Mouse (Mus musculus) naive thymus-derived CD4-positive, alpha-beta T cell, adult 2 months (primary cell): Measurements from ENCODE around the gene Slc4a2.
A peak's percentile ranks its signal among the peaks of the same experiment; 100 is the strongest.

Experiments
- DNase-seq: peaks from one replicate; pipeline ENCODE4 v3.0.0-alpha.2; 2011; ENCODE audit warnings: low read depth

The Slc4a2 gene

DNA sequence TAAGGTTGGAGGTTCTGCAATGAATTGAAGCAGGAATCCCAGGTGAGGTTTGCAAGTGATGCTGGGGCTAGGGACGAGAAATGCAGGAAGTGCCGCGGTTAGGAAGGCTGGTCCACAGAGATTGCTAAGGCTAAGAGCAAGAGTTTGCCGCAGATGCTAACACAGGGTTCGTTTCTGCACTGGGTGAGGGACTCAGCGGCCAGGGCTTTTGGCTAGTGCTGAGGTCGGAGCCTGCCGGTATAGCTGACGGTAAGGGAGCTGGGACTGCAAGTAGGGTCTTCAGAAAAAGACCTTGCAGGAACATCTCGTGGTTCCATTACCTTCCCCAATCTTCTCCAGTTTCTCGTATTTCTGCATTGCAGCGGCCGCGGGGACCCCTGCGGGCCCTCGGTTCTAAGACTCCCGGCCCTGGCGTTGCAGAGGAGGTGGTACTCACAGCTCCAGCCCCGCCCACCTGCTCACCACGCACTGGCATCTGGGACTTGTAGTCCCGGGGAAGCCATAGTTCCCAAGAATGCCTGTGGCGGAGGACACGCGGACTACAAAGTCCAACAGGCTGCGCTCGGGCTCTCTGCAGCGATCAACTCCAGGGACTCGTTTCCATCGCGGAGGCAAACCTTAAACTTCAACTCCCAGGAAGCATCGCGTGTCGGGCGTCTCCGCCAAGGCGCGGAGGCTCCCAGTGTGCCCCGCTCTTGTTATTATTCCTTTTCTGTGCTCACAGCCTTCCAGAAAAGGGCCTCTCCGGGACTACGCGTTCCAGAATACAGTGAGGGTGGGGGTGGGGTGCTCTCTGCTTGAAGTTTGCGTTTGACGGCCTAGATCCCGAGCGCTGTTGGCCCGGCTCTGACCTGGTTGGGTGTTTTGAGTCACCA lies at the start of gene Slc4a2, which contains the start of gene Cdk5:
Gene Slc4a2, plus strand, starts transcription at position 709 of the 875 bp plus-strand sequence.
Gene Cdk5, minus strand, starts transcription at position 402 of the 875 bp plus-strand sequence.
- peak; percentile 98 for DNase-seq

DNA sequence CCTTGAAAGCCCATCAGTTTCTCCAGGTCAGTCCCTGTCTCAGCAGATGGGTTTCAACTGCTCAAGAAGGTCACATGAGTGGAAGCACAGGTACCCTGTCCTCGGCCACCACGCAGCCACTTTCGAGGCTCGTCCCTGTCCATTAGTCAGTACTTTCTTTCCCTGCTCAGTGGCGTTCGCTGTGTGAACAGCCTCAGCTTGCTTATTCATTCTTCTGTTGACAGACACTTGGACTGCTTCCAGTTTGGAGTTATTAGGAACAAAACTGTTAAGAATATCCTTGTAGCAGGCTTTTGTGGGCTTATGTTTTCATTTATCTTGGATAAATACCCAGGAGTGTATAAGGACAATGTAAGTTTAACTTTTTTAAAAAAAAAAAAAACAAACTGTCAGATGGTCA lies 49.4 kb upstream of the Slc4a2 start:
- DNase-seq = no peak

DNA sequence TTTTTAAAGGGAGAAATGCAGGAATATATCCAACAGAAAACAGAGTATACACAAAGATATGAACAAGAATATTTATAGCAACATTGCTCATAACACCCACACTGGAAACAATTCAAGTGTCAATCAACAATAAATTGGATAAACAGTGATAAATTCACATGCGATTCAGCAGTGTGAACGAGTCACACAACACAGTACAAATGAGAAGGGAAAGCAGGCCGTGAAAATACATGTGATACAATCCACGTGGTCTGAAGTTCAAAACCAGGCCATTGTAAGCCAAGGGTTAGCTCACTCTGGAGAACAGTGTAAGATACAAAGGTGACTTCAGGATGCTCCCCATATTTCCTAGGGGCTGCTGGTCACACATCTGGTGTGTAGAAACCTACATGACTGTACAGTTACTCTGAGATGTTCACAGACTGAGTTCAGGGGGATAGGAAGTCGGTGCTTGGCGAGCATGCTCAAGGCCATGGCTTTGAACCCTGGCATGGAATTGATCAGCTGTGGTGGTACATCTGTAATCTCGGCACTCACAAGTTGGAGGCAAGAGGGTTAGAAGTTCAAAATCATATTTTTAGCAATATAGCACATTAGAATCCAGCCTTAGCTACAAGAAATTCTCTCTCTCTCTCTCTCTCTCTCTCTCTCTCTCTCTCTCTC lies 48.8 kb upstream of the Slc4a2 start:
- DNase-seq = no peak

DNA sequence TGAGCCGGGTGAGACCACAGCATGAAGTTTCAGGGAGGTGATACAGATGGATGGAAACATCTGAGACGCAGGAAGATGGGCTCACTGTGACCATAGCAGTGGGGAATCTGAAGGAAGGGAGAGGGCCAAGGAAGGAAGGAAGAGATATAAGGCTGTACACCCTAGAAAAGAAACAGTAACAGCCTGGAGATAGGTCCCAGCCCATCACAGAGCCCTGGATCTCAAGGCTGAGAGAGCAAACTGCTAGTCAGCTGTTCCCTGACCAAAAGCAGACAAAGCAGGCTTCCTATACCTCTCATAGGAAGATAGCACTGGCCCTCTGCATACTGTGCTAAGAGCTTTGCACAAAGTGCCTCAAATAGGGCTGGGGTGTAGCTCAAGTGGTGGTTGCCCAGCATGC lies 44.9 kb upstream of the Slc4a2 start:
- DNase-seq = no peak

DNA sequence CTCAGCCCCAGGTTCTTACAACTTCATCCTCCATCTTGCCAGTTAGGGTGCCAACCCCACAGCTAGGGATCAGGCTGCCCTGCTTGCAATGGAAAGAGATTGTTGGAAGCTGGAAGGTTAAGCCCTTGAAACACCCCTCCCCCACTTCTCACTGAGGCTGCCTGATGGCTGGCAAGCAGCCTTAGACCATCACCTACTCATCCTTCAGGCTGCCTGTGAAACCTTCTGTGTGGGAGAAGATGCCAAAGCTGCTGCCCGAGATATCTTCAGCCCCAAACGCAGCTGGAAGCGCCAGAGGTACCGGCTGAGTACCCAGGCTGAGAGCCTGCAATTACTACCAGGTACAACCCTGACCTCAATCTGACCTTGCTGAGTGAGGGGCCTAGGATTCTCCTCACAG lies 44.1 kb upstream of the Slc4a2 start:
- no peak for DNase-seq

DNA sequence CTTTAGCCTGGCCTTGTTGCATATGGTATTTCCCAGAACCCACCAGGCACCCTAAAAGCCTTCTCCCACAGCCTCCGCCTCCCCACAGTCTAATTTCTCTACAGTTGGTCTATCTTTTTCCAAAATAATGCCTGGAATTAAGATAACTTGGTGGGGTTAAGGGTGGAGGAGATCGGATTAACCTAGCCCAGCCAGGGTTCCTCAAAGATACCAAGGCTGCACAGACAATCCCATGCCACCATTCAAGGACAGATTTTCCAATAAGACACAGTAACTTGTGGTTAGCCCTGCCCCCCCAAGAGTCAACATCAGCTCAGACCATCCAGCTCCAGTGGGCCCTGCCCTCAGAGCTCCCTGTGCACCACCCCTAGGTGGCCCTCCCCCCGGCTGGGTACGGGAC lies 43.1 kb upstream of the Slc4a2 start:
- no peak for DNase-seq

DNA sequence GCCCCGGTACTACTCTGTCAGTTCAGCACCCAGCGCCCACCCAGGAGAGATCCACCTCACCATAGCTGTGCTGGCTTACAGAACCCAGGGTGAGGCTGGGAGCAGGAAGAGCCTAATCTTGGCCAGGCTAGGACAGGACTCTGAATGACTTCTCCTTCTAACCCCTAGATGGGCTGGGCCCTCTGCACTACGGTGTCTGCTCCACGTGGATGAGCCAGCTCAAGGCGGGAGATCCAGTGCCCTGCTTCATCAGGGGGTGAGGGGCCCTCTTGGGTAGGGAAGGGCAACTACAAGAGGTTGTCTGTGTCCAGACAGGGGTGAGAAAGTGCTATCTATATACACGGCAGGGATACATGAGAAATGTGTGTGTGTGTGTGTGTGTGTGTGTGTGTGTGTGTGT lies 42.2 kb upstream of the Slc4a2 start:
- DNase-seq = no peak

DNA sequence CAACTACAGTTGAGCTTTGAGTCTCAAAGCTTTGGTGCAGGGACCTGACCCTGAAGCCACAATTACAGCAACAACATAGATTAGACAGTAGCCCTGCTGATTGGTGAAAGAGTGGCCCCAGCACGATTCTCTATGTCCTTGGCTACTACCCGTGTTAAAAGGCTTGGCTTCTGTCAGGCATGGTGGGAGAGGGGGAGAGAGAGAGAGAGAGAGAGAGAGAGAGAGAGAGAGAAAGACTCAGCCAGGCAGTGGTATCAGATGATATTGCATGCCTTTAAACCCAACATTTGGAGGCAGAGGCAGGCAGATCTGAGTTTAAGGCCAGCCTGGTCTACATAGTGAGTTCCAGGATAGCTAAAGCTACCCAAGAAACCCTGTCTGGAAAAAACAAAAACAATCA lies 41.6 kb upstream of the Slc4a2 start:
- DNase-seq = no peak

DNA sequence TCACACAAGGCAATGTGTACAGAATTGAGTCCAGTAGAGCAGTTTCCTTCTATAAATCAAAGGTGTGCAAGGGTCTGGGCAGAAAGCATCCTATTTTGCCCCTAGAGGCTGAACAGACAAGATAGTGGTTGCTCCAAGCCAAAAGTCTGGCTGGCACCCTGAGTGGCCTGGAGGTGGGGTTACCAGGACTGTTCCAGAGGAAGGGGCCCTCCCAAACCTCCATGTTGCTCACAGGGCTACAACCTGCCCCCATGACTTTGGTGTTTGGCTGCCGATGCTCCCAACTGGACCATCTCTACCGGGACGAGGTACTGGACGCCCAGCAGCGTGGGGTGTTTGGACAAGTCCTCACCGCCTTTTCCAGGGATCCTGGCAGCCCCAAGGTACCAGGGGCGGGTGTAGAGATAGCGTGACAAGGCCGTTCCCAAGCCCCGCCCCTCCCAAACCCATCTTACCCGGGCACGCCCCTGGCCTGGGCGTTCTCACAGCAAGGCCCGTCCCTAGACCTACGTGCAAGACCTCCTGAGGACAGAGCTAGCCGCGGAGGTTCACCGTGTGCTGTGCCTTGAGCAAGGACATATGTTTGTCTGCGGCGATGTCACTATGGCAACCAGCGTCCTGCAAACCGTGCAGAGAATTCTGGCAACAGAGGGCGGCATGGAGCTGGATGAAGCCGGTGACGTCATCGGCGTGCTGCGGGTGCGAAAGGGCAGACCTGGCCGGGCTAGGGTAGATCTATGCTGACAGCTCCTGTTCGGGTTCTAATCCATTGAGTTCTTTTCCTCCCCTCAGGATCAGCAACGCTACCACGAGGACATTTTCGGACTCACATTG lies 40.4 kb upstream of the Slc4a2 start:
- DNase-seq = peak; percentile 95

DNA sequence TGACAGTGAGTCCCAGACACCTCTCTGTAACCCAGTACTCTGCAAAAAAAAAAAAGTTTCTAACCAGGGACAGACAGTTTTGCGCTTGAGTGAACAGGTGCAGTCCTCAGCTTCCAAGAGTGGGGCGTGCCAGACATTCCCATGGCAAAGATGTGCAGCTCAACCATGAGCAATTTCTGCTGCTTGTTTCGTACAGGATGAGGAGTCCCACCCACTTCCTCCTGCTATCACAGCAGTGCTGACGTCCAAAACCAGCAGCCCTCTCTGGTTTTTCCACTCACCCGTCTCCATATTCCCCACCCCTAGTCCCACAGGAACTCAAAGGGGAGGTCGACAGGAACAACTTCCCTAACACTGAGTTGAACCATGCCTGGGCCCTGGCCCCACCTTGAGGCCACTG lies 39.2 kb upstream of the Slc4a2 start:
- peak; percentile 64 for DNase-seq

DNA sequence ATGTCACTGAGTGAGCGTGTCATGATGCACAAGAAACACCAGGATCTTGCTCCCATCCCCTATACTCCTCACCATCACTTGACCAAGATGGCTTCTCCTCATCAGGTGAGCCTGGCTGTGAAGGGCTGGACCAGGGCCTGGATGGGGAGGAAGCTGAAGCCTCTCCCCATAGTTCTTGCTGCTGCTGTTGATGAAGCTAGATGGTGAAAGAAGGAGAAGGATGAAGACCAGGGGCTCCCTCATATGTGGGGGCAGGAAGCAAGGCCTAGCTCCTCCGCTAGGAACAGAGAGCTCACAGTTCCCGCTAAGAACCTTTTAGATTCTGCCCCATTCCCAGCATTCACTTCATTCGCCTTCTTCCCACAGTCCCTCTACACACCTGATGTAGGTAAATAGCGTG lies 38.3 kb upstream of the Slc4a2 start:
- DNase-seq = no peak

DNA sequence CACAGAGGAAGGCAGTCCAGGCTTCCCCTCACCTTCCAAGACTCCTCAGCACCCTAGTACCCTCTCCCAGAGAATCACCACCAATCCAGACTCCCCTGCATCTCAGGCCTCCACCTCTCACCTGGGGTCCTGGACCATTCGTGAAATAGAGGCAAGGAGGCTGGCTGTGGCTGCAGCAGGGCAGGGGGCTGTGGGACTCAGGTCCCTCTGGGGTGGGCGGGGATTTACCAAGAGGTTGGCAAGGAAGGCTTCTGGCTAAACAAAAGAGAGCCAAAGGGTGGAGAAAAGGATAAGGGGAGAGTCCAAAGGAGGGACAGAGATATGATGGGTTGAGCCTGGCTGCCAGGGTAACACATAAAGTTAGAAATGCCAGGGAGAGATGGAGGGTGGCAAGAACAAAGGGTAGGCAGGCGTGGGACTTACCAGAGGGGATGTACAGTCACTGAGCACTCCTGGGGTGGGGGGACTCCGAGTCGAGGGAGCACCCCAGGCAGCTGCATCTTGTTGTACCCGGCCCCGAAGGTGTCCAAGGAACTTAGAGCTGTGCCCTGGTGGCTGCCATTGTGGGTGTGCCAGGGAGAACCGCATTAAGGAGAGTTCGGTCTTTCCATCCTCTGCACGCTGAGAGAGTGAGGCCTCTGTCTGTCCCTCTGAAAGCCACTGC lies 37.6 kb upstream of the Slc4a2 start:
- DNase-seq = no peak

DNA sequence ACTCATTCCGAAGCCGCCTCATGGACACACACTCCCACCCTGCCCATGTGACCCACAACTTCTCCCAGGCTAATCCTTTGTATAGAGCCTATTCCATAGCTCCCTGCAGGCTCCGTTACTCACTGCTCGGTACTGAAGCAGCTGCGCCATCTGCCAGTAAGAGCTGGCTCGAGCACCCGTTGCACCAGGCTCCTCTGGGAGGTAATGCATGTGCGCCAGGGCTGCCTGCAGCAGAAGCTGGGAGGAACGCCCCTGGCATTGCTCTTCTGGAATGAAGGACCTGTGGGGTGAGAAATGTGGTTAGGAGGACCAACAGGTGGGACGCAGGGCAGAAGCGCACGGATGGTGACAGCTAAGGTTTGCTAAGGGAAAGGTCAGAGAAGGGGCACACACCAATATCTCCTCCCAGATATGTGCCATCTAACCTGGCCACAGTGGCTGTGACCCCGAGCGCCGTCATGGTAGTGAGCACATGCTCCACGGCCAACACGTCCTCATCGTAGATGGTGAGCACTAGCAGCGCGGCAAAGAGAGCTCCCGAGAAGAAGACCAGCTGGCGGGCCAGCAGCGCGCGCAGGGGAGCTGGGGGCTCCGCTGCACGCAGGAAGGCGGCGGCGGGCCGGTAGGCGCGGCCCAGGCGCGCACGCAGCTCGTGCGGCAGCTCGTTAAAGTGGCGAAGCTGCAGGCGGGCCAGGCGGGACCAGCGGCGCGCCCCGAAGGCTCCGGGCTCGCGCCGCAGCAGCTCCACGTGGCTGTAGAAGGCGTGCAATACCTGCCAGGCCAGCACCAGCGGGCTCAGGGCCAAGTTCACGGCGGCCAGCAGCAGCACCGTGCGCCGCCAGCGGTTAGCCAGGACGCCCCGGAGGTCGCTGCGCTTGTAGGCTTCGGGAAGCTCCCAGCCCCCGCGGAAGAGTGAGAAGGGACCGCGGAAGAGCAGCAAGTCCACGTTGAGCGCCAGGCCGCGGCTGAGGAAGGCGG lies 36.1 kb upstream of the Slc4a2 start:
- DNase-seq = peak; percentile 64

DNA sequence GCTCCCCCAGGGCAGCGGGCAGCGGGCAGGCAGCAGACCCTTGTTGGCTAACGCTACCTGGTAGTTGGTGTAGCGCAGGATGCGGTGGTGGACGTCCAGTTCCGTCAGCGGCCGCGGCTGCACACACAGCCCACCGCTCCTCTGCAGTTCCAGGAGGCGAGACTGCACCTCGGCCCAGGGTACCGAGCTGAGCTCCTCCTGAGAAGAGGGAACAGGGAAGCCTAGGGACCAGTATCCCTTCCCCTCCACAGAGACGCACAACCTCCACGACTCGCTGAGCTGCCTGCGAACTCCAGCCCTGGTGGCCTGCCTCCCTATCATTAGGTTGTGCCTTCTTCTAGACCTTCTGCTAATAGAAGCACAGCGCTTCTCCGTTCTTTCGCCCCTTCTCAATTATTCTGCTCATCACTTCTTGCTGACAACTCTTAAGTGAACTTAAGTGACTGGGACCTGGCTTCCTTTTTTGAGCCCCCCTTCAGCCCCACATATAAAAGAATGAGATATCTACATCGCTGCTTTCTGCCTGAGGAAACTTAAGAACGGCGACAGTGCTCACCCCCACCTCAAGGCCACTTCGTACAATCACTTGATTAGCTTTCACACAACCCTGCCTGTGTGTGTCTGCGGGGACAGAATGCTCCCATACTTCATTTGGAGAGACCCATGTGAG lies 35.3 kb upstream of the Slc4a2 start:
- no peak for DNase-seq

DNA sequence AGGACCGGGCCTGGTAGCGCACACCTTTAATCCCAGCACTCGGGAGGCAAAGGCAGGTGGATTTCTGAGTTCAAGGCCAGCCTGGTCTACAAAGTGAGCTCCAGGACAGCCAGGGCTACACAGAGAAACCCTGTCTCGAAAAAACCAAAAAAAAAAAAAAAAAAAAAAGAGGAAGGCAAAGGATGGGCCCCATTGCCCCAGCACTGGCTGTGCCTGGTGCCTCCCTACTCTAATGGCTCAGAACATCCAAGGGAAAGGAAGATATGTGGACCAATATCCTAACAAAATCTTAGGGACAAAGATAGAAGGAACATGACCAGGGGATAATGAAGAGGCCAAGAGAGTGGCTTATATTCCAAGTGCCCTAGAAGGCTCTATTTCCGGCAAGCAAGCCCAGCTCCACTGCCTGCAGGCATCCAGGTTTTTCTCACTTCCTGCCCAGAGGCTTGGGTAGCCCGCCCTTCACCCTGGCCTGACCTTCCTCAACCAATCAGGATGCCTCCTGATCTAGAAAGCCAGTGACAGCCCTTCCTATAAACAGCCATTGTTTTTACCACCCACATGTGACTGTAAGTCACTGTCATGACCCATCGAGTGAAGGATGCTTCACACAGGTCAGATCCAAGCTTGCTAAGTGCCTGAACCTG lies 34.5 kb upstream of the Slc4a2 start:
- peak; percentile 68 for DNase-seq

DNA sequence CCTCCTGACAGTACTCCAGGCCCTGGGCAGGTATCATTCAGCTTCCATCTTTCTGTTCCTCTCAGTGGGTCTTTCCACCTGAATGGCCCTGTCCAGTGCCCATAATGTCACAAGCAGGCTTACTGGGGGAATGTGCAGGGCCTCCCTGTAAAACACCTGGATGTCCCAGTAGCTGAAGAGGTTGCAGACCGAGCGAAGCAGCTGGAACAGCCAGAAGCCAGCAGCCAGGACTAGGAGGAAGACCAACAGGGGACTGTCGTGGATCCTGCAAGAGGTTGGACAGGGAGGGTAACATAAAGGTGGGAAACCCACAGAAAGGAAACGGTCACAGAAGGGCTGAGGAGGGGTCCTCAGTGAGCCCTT lies 34.0 kb upstream of the Slc4a2 start:
- no peak for DNase-seq

DNA sequence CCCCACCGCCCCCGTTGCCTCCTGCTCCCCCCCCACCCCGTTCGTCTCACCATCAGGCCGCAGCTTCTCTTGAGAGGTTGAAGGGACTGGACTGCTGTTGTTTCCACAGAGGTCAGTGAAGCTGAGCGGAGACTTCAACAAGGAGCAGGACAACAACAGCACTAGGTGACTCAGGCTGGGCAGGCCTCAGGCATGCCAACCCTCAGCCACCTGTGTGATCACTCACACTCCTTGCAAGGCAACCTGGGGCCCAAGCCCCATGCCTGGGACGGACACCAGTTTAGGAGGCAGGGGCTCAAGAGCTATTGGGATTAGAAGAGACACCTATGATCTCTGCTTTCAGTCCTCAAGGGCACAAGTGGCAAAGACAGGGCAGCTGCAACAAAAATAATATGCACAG lies 31.8 kb upstream of the Slc4a2 start, which contains the start of gene Atg9b:
Gene Atg9b, minus strand, starts transcription at position 280 of the 400 bp plus-strand sequence.
- no peak for DNase-seq

DNA sequence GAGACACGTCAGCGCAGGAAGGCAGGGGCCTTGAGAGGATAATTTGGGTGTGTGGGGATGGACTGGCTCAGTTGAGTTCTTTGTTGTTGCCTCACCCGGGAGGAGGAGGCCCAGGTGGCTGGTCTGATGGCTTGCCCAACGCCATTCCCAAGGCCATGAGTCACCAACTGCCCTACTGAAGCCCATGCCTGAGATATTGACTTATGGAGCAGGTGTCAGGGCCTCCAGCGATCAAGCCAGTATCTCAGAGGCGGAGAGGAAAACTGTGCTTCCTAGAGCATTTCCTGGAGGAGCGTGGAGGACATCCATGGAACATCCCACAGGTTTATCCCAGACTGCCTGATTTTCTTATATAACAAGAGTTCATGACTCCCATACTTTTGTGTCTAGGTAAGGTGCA lies 30.9 kb upstream of the Slc4a2 start:
- DNase-seq = peak; percentile 28

DNA sequence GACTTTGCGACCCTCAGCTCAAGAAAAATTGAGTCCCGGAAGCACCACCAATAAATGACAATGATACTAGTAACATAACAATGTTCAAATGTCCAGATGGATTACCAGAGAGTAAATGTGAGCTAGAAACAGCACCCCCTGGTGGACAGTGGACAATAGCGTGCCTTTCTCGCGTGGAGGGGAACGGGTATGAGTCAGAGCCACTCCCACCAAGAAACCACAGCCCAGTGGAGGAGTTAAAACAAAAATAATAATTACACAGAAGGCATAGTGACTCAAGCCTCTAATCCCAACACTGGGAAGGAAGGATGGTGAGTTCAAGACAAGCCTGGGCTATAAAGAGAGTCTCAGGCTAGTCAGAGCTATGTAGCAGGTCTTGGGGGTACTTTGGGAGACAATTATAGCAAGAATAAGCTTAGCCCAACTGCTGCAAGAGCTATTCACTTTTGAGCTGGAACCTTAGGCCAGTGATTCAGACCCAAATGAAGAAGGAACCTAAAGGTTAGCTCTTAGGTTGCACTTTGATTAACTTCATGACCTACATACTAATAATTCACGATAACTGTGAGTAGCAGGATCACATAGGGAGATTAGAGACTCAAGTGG lies 30.1 kb upstream of the Slc4a2 start, which contains the start of gene Abcb8:
Gene Abcb8, plus strand, starts transcription at position 272 of the 606 bp plus-strand sequence.
- DNase-seq = peak; percentile 94
